Mouse (Mus musculus) midbrain, embryonic 15.5 days (tissue): ENCODE measurements around the gene Zcchc10. TPM values are rescaled to one million over a fixed set of nuclear protein-coding genes. Genes with fewer than 3 reads are reported as not detected.
"Not testable (repeated sequence)": the region's sequence is repeated elsewhere in the genome, so short reads cannot be mapped to it uniquely, and the experiment has no call there.

Source experiments
- ATAC-seq: fragments of 200-750 bp; cut with Nextera tagmentation; replicated peaks from 2 replicates; pipeline ENCODE4 v1.8.0; 2017; ENCODE audit warnings: moderate TSS enrichment
- H3K27ac ChIP-seq: fragments of 300-500 bp; sonication (generic); 2 replicates; pipeline ENCODE4 v1.5.1; 2015; ENCODE audit warnings: mild to moderate bottlenecking, inconsistent platforms
- H3K27me3 ChIP-seq: fragments of 300-500 bp; sonication (generic); replicated peaks from 2 replicates; pipeline ENCODE4 v1.6.1; 2015; ENCODE audit warnings: inconsistent platforms
- H3K36me3 ChIP-seq: fragments of 300-500 bp; sonication (generic); replicated peaks from 2 replicates; pipeline ENCODE4 v1.6.1; 2015; ENCODE audit warnings: inconsistent platforms
- H3K4me1 ChIP-seq: fragments of 300-500 bp; sonication (generic); 2 replicates; pipeline ENCODE4 v1.6.1; 2015; ENCODE audit warnings: inconsistent platforms
- H3K4me2 ChIP-seq: fragments of 300-500 bp; sonication (generic); 2 replicates; pipeline ENCODE4 v1.6.1; 2015; ENCODE audit warnings: inconsistent platforms, mild to moderate bottlenecking, moderate library complexity
- H3K4me3 ChIP-seq: fragments of 300-500 bp; sonication (generic); 2 replicates; pipeline ENCODE4 v1.5.1; 2015; ENCODE audit warnings: mild to moderate bottlenecking, inconsistent platforms
- H3K9ac ChIP-seq: fragments of 300-500 bp; sonication (generic); 2 replicates; pipeline ENCODE4 v1.6.1; 2015; ENCODE audit warnings: mild to moderate bottlenecking, inconsistent platforms
- H3K9me3 ChIP-seq: fragments of 300-500 bp; sonication (generic); 2 replicates; pipeline ENCODE4 v1.6.1; 2016; ENCODE audit warnings: inconsistent platforms
- WGBS: fragments of 180-500 bp; shearing (Covaris S2); methylation state at CpG from one replicate; pipeline ENCODE4 v1.1.7; 2015; ENCODE audit warnings: mixed read lengths; 5-methylcytosine and 5-hydroxymethylcytosine counted together
- polyA plus RNA-seq: library from polyadenylated mRNA; unstranded; fragments of >200 nt; fragmentation: Nextera tagmentation; extraction: Ambion mirVana; gene quantifications from 2 replicates; pipeline ENCODE4 v1.2.1, GENCODE M21; 2015

The Zcchc10 gene
- polyA plus RNA-seq, 1 experiment from 2014 or later, result 12.1 TPM

GRCm38 (mm10) chr11:53330325-53330724 lies 5.8 kb downstream of the Zcchc10 start:
- WGBS, result 94% methylated on average over 7 of the region's 7 CpGs
- H3K36me3 ChIP-seq, result peaks cover 18% of the 10 kb centered on the region; the same call in 1 of the 2 replicates
- no peaks in the 10 kb centered on the region for H3K9me3 ChIP-seq
- no peak overlapping the region for H3K4me3 ChIP-seq
- no peak for ATAC-seq
- no peaks in the 10 kb centered on the region for H3K27me3 ChIP-seq
- peaks cover 7% of the 10 kb centered on the region for H3K4me1 ChIP-seq
- H3K4me2 ChIP-seq, result no peak overlapping the region
- no peak overlapping the region for H3K9ac ChIP-seq
- no peak overlapping the region for H3K27ac ChIP-seq

- Histone ChIP-seq H3K27me3 (no peaks in the 10 kb centered on the region), H3K4me3 (no peak overlapping the region), H3K9me3 (no peaks in the 10 kb centered on the region), H3K4me1 (no peaks in the 10 kb centered on the region; the same call in 1 of the 2 replicates), H3K9ac (no peak overlapping the region), H3K36me3 (peaks cover 18% of the 10 kb centered on the region; the same call in 1 of the 2 replicates), H3K27ac (no peak overlapping the region), H3K4me2 (no peak overlapping the region)
- no peak for ATAC-seq
- 95% methylated on average over 6 of the region's 6 CpGs for WGBS
Measured at GRCm38 (mm10) chr11:53331121-53331520, 6.6 kb downstream of the Zcchc10 start.

GRCm38 (mm10) chr11:53332076-53332680 lies 7.7 kb downstream of the Zcchc10 start:
- H3K36me3 ChIP-seq, result peaks cover 17% of the 10 kb centered on the region; the same call in 1 of the 2 replicates
- no peaks in the 10 kb centered on the region for H3K9me3 ChIP-seq
- no peaks in the 10 kb centered on the region for H3K27me3 ChIP-seq
- no peak overlapping the region for H3K4me3 ChIP-seq
- no peak overlapping the region for H3K9ac ChIP-seq
- H3K4me2 ChIP-seq, result no peak overlapping the region
- no peaks in the 10 kb centered on the region for H3K4me1 ChIP-seq
- no peak overlapping the region for H3K27ac ChIP-seq
- no peak for ATAC-seq
- 92% methylated on average over 14 of the region's 14 CpGs for WGBS

GRCm38 (mm10) chr11:53335505-53336181 lies 11.2 kb downstream of the Zcchc10 start:
- no peak overlapping the region for H3K4me3 ChIP-seq
- no peaks in the 10 kb centered on the region for H3K9me3 ChIP-seq
- WGBS, result 54% methylated on average over 3 of the region's 3 CpGs
- no peak overlapping the region for H3K27ac ChIP-seq
- H3K4me1 ChIP-seq, result no peaks in the 10 kb centered on the region
- H3K9ac ChIP-seq, result no peak overlapping the region
- no peak overlapping the region for H3K4me2 ChIP-seq
- H3K36me3 ChIP-seq, result no peaks in the 10 kb centered on the region; the same call in 1 of the 2 replicates
- ATAC-seq, result no peak
- H3K27me3 ChIP-seq, result no peaks in the 10 kb centered on the region

GRCm38 (mm10) chr11:53336182-53336571 lies 11.7 kb downstream of the Zcchc10 start:
- Histone ChIP-seq H3K27ac (no peak overlapping the region), H3K27me3 (no peaks in the 10 kb centered on the region), H3K9me3 (no peaks in the 10 kb centered on the region), H3K36me3 (no peaks in the 10 kb centered on the region; the same call in 1 of the 2 replicates), H3K4me2 (no peak overlapping the region), H3K4me1 (no peaks in the 10 kb centered on the region), H3K9ac (no peak overlapping the region), H3K4me3 (no peak overlapping the region)
- ATAC-seq, result no peak

GRCm38 (mm10) chr11:53336924-53337323 lies 12.4 kb downstream of the Zcchc10 start:
- H3K4me1 ChIP-seq, result no peaks in the 10 kb centered on the region
- H3K36me3 ChIP-seq, result no peaks in the 10 kb centered on the region
- no peak overlapping the region for H3K27ac ChIP-seq
- no peaks in the 10 kb centered on the region for H3K9me3 ChIP-seq
- 88% methylated on average over 1 of the region's 1 CpGs for WGBS
- no peak overlapping the region for H3K9ac ChIP-seq
- no peaks in the 10 kb centered on the region for H3K27me3 ChIP-seq
- H3K4me2 ChIP-seq, result no peak overlapping the region
- no peak overlapping the region for H3K4me3 ChIP-seq
- ATAC-seq, result no peak

- no peak overlapping the region for H3K9ac ChIP-seq
- no peak for ATAC-seq
- H3K4me2 ChIP-seq, result no peak overlapping the region
- no peaks in the 10 kb centered on the region for H3K4me1 ChIP-seq
- no peaks in the 10 kb centered on the region for H3K9me3 ChIP-seq
- H3K27ac ChIP-seq, result no peak overlapping the region
- H3K4me3 ChIP-seq, result no peak overlapping the region
- no peaks in the 10 kb centered on the region for H3K27me3 ChIP-seq
- WGBS, result 69% methylated on average over 8 of the region's 8 CpGs
- no peaks in the 10 kb centered on the region for H3K36me3 ChIP-seq
Measured at GRCm38 (mm10) chr11:53337684-53338083, 13.2 kb downstream of the Zcchc10 start.

- not testable (repeated sequence) for H3K27me3 ChIP-seq, H3K4me2 ChIP-seq, H3K9me3 ChIP-seq, H3K36me3 ChIP-seq, H3K27ac ChIP-seq, H3K4me1 ChIP-seq, ATAC-seq, H3K9ac ChIP-seq, H3K4me3 ChIP-seq
- WGBS, result 89% methylated on average over 10 of the region's 10 CpGs
Measured at GRCm38 (mm10) chr11:53341019-53341418, 16.5 kb downstream of the Zcchc10 start.

- ATAC-seq, result no peak
- Histone ChIP-seq H3K27ac (no peak overlapping the region), H3K27me3 (no peaks in the 10 kb centered on the region), H3K4me1 (no peaks in the 10 kb centered on the region), H3K9me3 (no peaks in the 10 kb centered on the region), H3K4me3 (no peak overlapping the region), H3K9ac (no peak overlapping the region), H3K4me2 (no peak overlapping the region), H3K36me3 (no peaks in the 10 kb centered on the region)
- WGBS, result 73% methylated on average over 5 of the region's 5 CpGs
Measured at GRCm38 (mm10) chr11:53342711-53343110, 18.2 kb downstream of the Zcchc10 start.

GRCm38 (mm10) chr11:53345328-53345727 lies 20.8 kb downstream of the Zcchc10 start:
- H3K9me3 ChIP-seq, result no peaks in the 10 kb centered on the region
- ATAC-seq, result no peak
- 44% methylated on average over 5 of the region's 5 CpGs for WGBS
- H3K9ac ChIP-seq, result no peak overlapping the region
- no peaks in the 10 kb centered on the region for H3K36me3 ChIP-seq
- no peak overlapping the region for H3K4me2 ChIP-seq
- H3K27ac ChIP-seq, result no peak overlapping the region
- peaks cover 5% of the 10 kb centered on the region; the same call in 1 of the 2 replicates for H3K4me1 ChIP-seq
- H3K4me3 ChIP-seq, result no peak overlapping the region
- H3K27me3 ChIP-seq, result peaks cover 3% of the 10 kb centered on the region; the same call in 1 of the 2 replicates

- 67% methylated on average over 2 of the region's 2 CpGs for WGBS
Measured at GRCm38 (mm10) chr11:53345738-53346137, 21.3 kb downstream of the Zcchc10 start.

GRCm38 (mm10) chr11:53350291-53351223 lies 26.1 kb downstream of the Zcchc10 start, which contains the start of gene Aff4:
Aff4 (plus strand) TSS chr11:53350833.
- Histone ChIP-seq H3K4me3 (peak within 1 kb of the TSS; percentile 79), H3K36me3 (no peaks in the 10 kb centered on the region), H3K4me2 (peak within 1 kb of the TSS; percentile 68), H3K27me3 (peaks cover 3% of the 10 kb centered on the region; the same call in 1 of the 2 replicates), H3K9ac (peak within 1 kb of the TSS; percentile 92), H3K27ac (peak within 1 kb of the TSS; percentile 98), H3K9me3 (no peaks in the 10 kb centered on the region), H3K4me1 (peaks cover 21% of the 10 kb centered on the region)
- under 1% methylated on average over 91 of the region's 127 CpGs for WGBS
- ATAC-seq, result peak; percentile 96

More at GRCm38 (mm10) chr11:53345738-53346137, 21.3 kb downstream of the Zcchc10 start:
- H3K9ac ChIP-seq, result no peak overlapping the region
- H3K9me3 ChIP-seq, result no peaks in the 10 kb centered on the region
- H3K4me2 ChIP-seq, result no peak overlapping the region
- H3K36me3 ChIP-seq, result no peaks in the 10 kb centered on the region
- no peak overlapping the region for H3K4me3 ChIP-seq
- H3K4me1 ChIP-seq, result peaks cover 5% of the 10 kb centered on the region; the same call in 1 of the 2 replicates
- H3K27me3 ChIP-seq, result peaks cover 3% of the 10 kb centered on the region; the same call in 1 of the 2 replicates
- no peak overlapping the region for H3K27ac ChIP-seq
- no peak for ATAC-seq
